Mouse (Mus musculus): ENCODE measurements around the gene Ddx59.

GRCm38 (mm10) chr1:136456741-136457140 is 41.7 kb downstream of the Ddx59 start:
- TF ChIP-seq CTCF (IDR thresholded peaks at IDR 0.05; ENCODE audit: insufficient read depth, low read length) (no peak), POLR2A (IDR thresholded peaks at IDR 0.05; ENCODE audit: borderline replicate concordance, extremely low read depth, low read depth, low read length) (no peak)

Measured in lung, adult 2 months (tissue).